Mouse (Mus musculus) heart, adult 2 months (tissue): ENCODE results near the gene Mrps9. TPM values are rescaled to one million over a fixed set of nuclear protein-coding genes. Genes with fewer than 3 reads are reported as not detected.

Experiments used
- DNase-seq, 2 experiments: peaks; one replicate each; pipeline ENCODE4 v3.0.0; 2021
- H3K27ac ChIP-seq: fragments of 200-600 bp; 2 replicates; pipeline ENCODE4 v1.8.1; 2022
- H3K27me3 ChIP-seq: fragments of 200-500 bp; 2 replicates; pipeline ENCODE4 v1.6.1; 2012; ENCODE audit warnings: mild to moderate bottlenecking, low read length, inconsistent platforms, mixed read lengths; ENCODE audit not compliant: control insufficient read depth, insufficient read depth
- H3K36me3 ChIP-seq: fragments of 200-500 bp; 2 replicates; pipeline ENCODE4 v1.6.1; 2012; ENCODE audit warnings: low read length, inconsistent platforms; ENCODE audit not compliant: control insufficient read depth, insufficient read depth
- H3K4me1 ChIP-seq: fragments of 200-500 bp; 2 replicates; pipeline ENCODE4 v1.6.1; 2011; ENCODE audit warnings: low read length; ENCODE audit not compliant: control insufficient read depth, insufficient read depth
- H3K4me3 ChIP-seq: fragments of 200-600 bp; 2 replicates; pipeline ENCODE4 v1.8.1; 2022
- H3K79me2 ChIP-seq: fragments of 200-500 bp; replicated peaks from 2 replicates; pipeline ENCODE4 v1.6.1; 2012; ENCODE audit warnings: mild to moderate bottlenecking, inconsistent platforms, low read length, moderate library complexity, mixed read lengths; ENCODE audit not compliant: control insufficient read depth, insufficient read depth
- H3K9ac ChIP-seq: fragments of 200-500 bp; 2 replicates; pipeline ENCODE4 v1.6.1; 2012; ENCODE audit warnings: low read depth, mild to moderate bottlenecking, control low read depth, inconsistent platforms, low read length, mixed read lengths
- CTCF ChIP-seq: fragments of 200-600 bp; IDR thresholded peaks from 2 replicates; pipeline ENCODE4 v1.8.1; 2022; ENCODE audit warnings: antibody characterized with exemption, mild to moderate bottlenecking, moderate library complexity
- EP300 ChIP-seq: fragments of 200-500 bp; IDR thresholded peaks from 2 replicates; pipeline ENCODE4 v1.6.1; 2011; ENCODE audit warnings: low read depth, low read length, control low read depth; ENCODE audit not compliant: insufficient read depth
- POLR2A ChIP-seq: fragments of 200-500 bp; IDR thresholded peaks from 2 replicates; pipeline ENCODE4 v1.6.1; 2011; ENCODE audit warnings: mild to moderate bottlenecking, low read depth, low read length, control low read depth; ENCODE audit not compliant: insufficient read depth
- WGBS: fragments of 180-500 bp; shearing (Covaris S2); methylation state at CpG from one replicate; pipeline ENCODE4 v1.1.7; 2018; 5-methylcytosine and 5-hydroxymethylcytosine counted together
- intact Hi-C: fragments of 180-260 bp; cut with DNase I; formaldehyde crosslinking; loops from one replicate; pipeline ENCODE4 v1.15.1; 2025
- polyA plus RNA-seq: library from polyadenylated mRNA; depleted of rRNA; stranded (reverse); fragments of >200 nt; gene quantifications from 2 replicates; pipeline ENCODE4 v1.2.3, GENCODE M21; 2012; rRNA removed
- total RNA-seq, 2 experiments: library from RNA; stranded (reverse); gene quantifications; 2 replicates each; pipeline ENCODE4 v1.2.3; 2021

Mrps9 gene
- total and polyA plus RNA-seq, 3 experiments = 52.7 to 108 (median 95.5) TPM

DNA sequence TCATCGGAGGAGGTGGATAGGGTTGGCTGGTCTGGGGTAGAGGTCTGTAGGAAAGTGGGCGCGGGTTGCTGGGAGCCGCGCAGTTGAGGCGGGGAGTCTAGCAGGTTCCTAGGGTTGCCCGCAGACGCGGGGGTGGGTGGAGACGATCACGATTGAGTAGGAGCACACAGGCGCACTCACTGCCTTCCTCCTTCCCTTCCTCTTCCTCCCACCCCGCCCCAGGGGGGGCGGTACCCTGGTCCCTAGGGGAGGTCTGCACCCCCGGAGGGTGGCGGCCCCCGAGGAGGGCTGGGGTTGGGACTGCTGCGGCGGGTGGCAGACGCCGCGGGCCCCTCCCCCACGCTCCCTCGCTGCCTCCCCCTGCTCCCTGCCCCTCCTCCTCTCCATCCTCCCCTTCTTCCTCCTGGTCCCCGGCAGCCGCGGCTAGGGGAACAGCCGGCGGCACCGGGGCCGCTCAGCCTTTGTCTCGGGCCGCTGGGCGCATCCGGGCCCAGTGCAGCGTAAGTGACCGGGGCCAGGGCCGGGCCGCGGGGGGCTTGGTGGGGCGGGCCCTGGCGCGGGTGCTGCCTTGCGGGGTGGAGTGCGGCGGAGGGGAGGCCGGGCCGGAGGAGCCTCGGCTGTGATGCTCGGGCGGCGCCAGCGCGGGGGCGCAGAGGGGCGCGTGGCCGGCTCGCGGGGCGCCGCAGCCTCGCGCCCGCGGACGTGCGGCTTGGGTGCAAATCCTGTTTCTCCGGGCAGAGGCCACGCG is 101.9 kb downstream of the Mrps9 start, which contains the start of gene Gpr45:
Gene Gpr45, plus strand, starts transcription at position 139 of the 748 bp plus-strand sequence.
- H3K4me1 ChIP-seq = no peaks in the 10 kb centered on the region
- H3K27me3 ChIP-seq = peaks cover 7% of the 10 kb centered on the region
- intact Hi-C loops = no loop called here
- 4% methylated on average over 61 of the region's 71 CpGs for WGBS
- peak within 1 kb of the TSS; percentile 22 for H3K4me3 ChIP-seq
- H3K79me2 ChIP-seq = no peaks in the 10 kb centered on the region
- H3K27ac ChIP-seq = no peak within 1 kb of the TSS
- no peaks in the 10 kb centered on the region for H3K36me3 ChIP-seq
- no peak for TF ChIP-seq CTCF
- TF ChIP-seq POLR2A = no peak
- no peak for TF ChIP-seq EP300
- H3K9ac ChIP-seq = peak within 1 kb of the TSS; percentile 32
- peak; percentile 28 to 48 for DNase-seq

DNA sequence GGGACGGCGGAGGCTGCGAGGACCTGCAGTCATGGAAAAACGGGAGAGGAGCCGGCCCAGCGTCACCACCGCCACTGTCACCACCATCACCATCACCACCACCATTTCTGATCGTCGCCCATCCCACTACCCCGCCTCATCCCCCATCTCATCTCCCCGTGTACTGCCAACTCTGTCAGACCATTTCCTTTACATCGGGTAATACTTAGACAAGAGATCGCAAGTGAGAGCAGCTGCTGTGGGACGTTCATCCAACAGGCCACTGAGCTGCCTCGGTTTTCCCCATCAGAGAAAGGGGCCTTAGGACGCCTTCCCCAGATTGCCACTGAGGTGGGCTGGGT is 102.4 kb downstream of the Mrps9 start:
- H3K4me3 ChIP-seq = peak overlapping the region; percentile 22
- intact Hi-C loops = no loop called here
- peaks cover 7% of the 10 kb centered on the region for H3K27me3 ChIP-seq
- H3K36me3 ChIP-seq = no peaks in the 10 kb centered on the region
- TF ChIP-seq EP300 (no peak), POLR2A (no peak), CTCF (no peak)
- H3K79me2 ChIP-seq = no peaks in the 10 kb centered on the region
- DNase-seq = no peak
- 2% methylated on average over 16 of the region's 16 CpGs for WGBS
- no peak overlapping the region for H3K27ac ChIP-seq
- peak overlapping the region; percentile 32; the same call in 1 of the 2 replicates for H3K9ac ChIP-seq
- no peaks in the 10 kb centered on the region for H3K4me1 ChIP-seq

Other genes starting within 250 kb of the Mrps9 start
- gene Pou3f3, start 155.5 kb upstream of the Mrps9 start, total RNA-seq = not detected
- gene Pou3f3, start 155.5 kb upstream of the Mrps9 start, polyA plus RNA-seq = not detected in 2 replicates
- under 1 TPM; 0.10 to 0.25 TPM for gene Gpr45, start 101.6 kb downstream of the Mrps9 start, total RNA-seq
- 0.20 and 0.41 TPM in 2 replicates for gene Gpr45, start 101.6 kb downstream of the Mrps9 start, polyA plus RNA-seq
- 10 to 100 TPM; 13.9 to 14.5 TPM for gene Tgfbrap1, start 247.4 kb downstream of the Mrps9 start, total RNA-seq
- gene Tgfbrap1, start 247.4 kb downstream of the Mrps9 start, polyA plus RNA-seq = 11.2 and 15.4 TPM in 2 replicates
- 10 to 100 TPM; 20.3 to 21.1 TPM for gene AI597479, start 247.5 kb downstream of the Mrps9 start, total RNA-seq
- gene AI597479, start 247.5 kb downstream of the Mrps9 start, polyA plus RNA-seq = 8.4 and 13.2 TPM in 2 replicates